Mouse (Mus musculus) kidney, adult 2 months (tissue): ENCODE measurements at regions not wholly inside any gene's neighbourhood (a gene's known extent, or its start where the extent isn't known, plus 50 kb on each side); places are given as distances from the start of the nearest gene placed in this dataset.
"Not testable (repeated sequence)": the region's sequence is repeated elsewhere in the genome, so short reads cannot be mapped to it uniquely, and the experiment has no call there.

Experiments
- CTCF ChIP-seq: fragments of 200-500 bp; conservative IDR thresholded peaks from 2 replicates; pipeline ENCODE4 v1.5.1; 2011; ENCODE audit warnings: low read depth, mild to moderate bottlenecking, control low read depth, low read length, moderate library complexity, mixed read lengths; ENCODE audit not compliant: insufficient read depth, insufficient read length
- POLR2A ChIP-seq: fragments of 200-500 bp; IDR thresholded peaks from one replicate; pipeline ENCODE4 v1.6.1; 2011; ENCODE audit warnings: low read depth, low read length, control low read depth

DNA sequence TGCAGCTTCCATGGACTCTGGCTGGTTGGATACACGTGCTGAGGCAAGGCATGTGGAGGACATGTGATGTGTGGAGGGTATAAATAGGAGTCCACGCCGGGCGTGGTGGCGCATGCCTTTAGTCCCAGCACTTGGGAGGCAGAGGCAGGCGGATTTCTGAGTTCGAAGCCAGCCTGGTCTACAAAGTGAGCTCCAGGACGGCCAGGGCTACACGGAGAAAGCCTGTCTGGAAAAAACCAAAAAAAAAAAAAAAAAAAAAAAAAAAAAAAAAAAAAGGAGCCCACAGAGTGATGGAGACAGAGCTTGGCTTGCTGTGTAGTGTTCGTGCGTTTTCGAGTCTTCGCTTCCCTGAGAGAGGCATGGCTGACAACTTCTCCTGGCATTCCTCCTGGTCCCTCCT lies 66.5 kb downstream of the Llph start:
- TF ChIP-seq CTCF, POLR2A: not testable (repeated sequence)
